7 mouse cellular contexts compared by ENCODE assay signal in the genomic region with DNA sequence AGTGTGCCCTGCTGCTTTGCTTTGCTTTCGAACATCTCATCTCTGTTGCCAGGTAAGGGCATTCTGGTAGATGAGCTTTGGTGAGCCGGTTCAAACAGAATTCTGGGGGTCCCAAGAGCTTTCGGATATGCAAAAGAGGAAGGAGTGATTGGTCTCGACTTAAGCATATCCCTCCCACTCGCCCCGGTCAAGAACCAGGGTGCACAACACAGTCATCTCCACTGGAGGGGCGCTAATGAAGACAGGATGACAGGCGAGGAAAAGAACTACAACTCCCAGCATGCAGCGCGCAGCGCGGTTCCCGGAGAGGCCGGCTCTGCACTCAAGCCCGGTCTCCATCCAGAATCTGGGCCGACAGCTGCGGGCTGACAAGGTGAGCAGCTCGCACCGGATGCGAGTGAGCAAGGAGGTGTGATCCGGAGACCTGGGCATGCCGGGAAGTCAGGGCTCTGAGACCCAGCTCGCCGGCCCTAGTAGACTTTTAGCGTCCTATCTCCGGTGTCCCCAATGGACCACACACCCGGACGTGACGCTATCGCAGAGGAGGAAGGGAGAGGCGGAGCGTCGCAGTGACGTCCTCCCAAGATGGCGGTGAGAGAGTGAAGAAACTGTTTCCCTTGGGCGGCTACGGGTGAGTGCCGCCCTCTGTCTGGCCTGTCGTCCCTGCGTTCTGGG. TPM values are rescaled to one million over a fixed set of nuclear protein-coding genes. Genes with fewer than 3 reads are reported as not detected.
DNase-seq lines count a peak whose midpoint lies in the region; ATAC-seq and TF ChIP-seq lines count a peak whose summit lies in the region.

A gene (plus strand): TSS at position 1 of the 675 bp plus-strand sequence.

- DNase-seq in adrenal gland, postnatal 10 days = peak; percentile 95
- peak; percentile 97 for DNase-seq in embryonic facial prominence, embryonic 10.5 days (ENCODE audit: low spot score)
- peak; percentile 83 for DNase-seq in gonadal fat pad, adult 2 months (ENCODE audit: low read depth)
- DNase-seq in left cerebral cortex, postnatal 4 days = peak; percentile 96

- H3K27me3 ChIP-seq in embryonic facial prominence, embryonic 10.5 days (replicated peaks; ENCODE audit: low read depth, poor library complexity, severe bottlenecking) = peaks cover 25% of the 10 kb centered on the region
- H3K27me3 ChIP-seq in intestine, postnatal 0 days (replicated peaks; ENCODE audit: control insufficient read depth, insufficient read depth, low read length) = no peaks in the 10 kb centered on the region
- H3K27me3 ChIP-seq in midbrain, embryonic 12.5 days = peaks cover 13% of the 10 kb centered on the region
- no peaks in the 10 kb centered on the region for H3K27me3 ChIP-seq in small intestine, adult 2 months (ENCODE audit: control insufficient read depth, insufficient read depth, low read length)

- ATAC-seq in intestine, postnatal 0 days = peak; percentile 94
- ATAC-seq in midbrain, embryonic 12.5 days (ENCODE audit: low FRiP score, low read depth) = peak; percentile 95

- no peaks in the 10 kb centered on the region for H3K9me3 ChIP-seq in embryonic facial prominence, embryonic 10.5 days
- no peaks in the 10 kb centered on the region for H3K9me3 ChIP-seq in intestine, postnatal 0 days (ENCODE audit: control insufficient read depth)
- H3K9me3 ChIP-seq in midbrain, embryonic 12.5 days = no peaks in the 10 kb centered on the region

- H3K4me1 ChIP-seq in embryonic facial prominence, embryonic 10.5 days = peaks cover 18% of the 10 kb centered on the region
- H3K4me1 ChIP-seq in intestine, postnatal 0 days (replicated peaks; ENCODE audit: control insufficient read depth, insufficient read depth, low read length) = no peaks in the 10 kb centered on the region
- H3K4me1 ChIP-seq in midbrain, embryonic 12.5 days = peaks cover 19% of the 10 kb centered on the region
- H3K4me1 ChIP-seq in small intestine, adult 2 months (ENCODE audit: control insufficient read depth, insufficient read depth, insufficient read length, low read length) = no peaks in the 10 kb centered on the region

- intact Hi-C loops in left cerebral cortex, postnatal 4 days (cut with DNase I) = loop anchor here (10.0 kb wide), 1 partner anchor 343 kb away; no protein-coding TSS in a partner anchor

- WGBS in embryonic facial prominence, embryonic 10.5 days = under 1% methylated on average over 40 of the region's 40 CpGs
- under 1% methylated on average over 40 of the region's 40 CpGs for WGBS in intestine, postnatal 0 days
- WGBS in midbrain, embryonic 12.5 days = under 1% methylated on average over 40 of the region's 40 CpGs
- under 1% methylated on average over 40 of the region's 40 CpGs for WGBS in small intestine, adult 2 months

- H3K27ac ChIP-seq in embryonic facial prominence, embryonic 10.5 days (replicated peaks) = peak within 1 kb of the TSS; percentile 95
- H3K27ac ChIP-seq in intestine, postnatal 0 days (ENCODE audit: low read depth, low read length) = peak within 1 kb of the TSS; percentile 98
- peak within 1 kb of the TSS; percentile 93 for H3K27ac ChIP-seq in midbrain, embryonic 12.5 days (replicated peaks)
- peak within 1 kb of the TSS; percentile 100 for H3K27ac ChIP-seq in small intestine, adult 2 months (ENCODE audit: insufficient read depth, low read depth, low read length)

- peaks cover 29% of the 10 kb centered on the region for H3K36me3 ChIP-seq in embryonic facial prominence, embryonic 10.5 days (replicated peaks)
- H3K36me3 ChIP-seq in intestine, postnatal 0 days (ENCODE audit: control insufficient read depth, insufficient read depth) = peaks cover 11% of the 10 kb centered on the region
- peaks cover 20% of the 10 kb centered on the region for H3K36me3 ChIP-seq in midbrain, embryonic 12.5 days
- H3K36me3 ChIP-seq in small intestine, adult 2 months (ENCODE audit: control insufficient read depth, insufficient read depth, low read length) = peaks cover 11% of the 10 kb centered on the region

- TF ChIP-seq CTCF in intestine, postnatal 0 days (IDR thresholded peaks at IDR 0.05; ENCODE audit: low read depth) = peak; percentile 74
- peak; percentile 51; the same call in 1 of the 2 replicates for TF ChIP-seq CTCF in small intestine, adult 2 months (IDR thresholded peaks at IDR 0.05; ENCODE audit: extremely low read depth, insufficient read length, insufficient replicate concordance, low read depth, low read length)

- H3K4me3 ChIP-seq in embryonic facial prominence, embryonic 10.5 days = peak within 1 kb of the TSS; percentile 89
- peak within 1 kb of the TSS; percentile 83 for H3K4me3 ChIP-seq in intestine, postnatal 0 days (ENCODE audit: low read depth, low read length)
- H3K4me3 ChIP-seq in midbrain, embryonic 12.5 days = peak within 1 kb of the TSS; percentile 88
- peak within 1 kb of the TSS; percentile 86 for H3K4me3 ChIP-seq in small intestine, adult 2 months (ENCODE audit: low read depth, low read length)

- H3K4me2 ChIP-seq in intestine, postnatal 0 days (replicated peaks; ENCODE audit: low read depth) = peak within 1 kb of the TSS; percentile 82
- peak within 1 kb of the TSS; percentile 75 for H3K4me2 ChIP-seq in midbrain, embryonic 12.5 days (replicated peaks)

- peak within 1 kb of the TSS; percentile 87 for H3K9ac ChIP-seq in intestine, postnatal 0 days (ENCODE audit: low read depth, low read length)
- peak within 1 kb of the TSS; percentile 77 for H3K9ac ChIP-seq in midbrain, embryonic 12.5 days (replicated peaks)

- TF ChIP-seq POLR2A in small intestine, adult 2 months (IDR thresholded peaks at IDR 0.05; ENCODE audit: low read depth, low read length) = no peak; the same call in 1 of the 2 replicates

RNA-seq across cellular contexts. Expression of the gene that starts here (rescaled TPM):
- total RNA-seq in adrenal gland, postnatal 10 days (2021) = 10 to 100 TPM; 17.4 to 23.7 TPM
- 30.0 and 32.1 TPM in 2 replicates for polyA plus RNA-seq in embryonic facial prominence, embryonic 10.5 days (2016; fragmentation: Nextera tagmentation; extraction: Ambion mirVana)
- 11.1 and 14.6 TPM in 2 replicates for polyA plus RNA-seq in gonadal fat pad, adult 2 months (2012; rRNA removed)
- 10.3 and 11.4 TPM in 2 replicates for polyA plus RNA-seq in intestine, postnatal 0 days (2015; fragmentation: Nextera tagmentation; extraction: Ambion mirVana)
- total RNA-seq in left cerebral cortex, postnatal 4 days (2021) = 10 to 100 TPM; 23.3 to 24.4 TPM
- polyA plus RNA-seq in midbrain, embryonic 12.5 days (2016; fragmentation: Nextera tagmentation; extraction: Ambion mirVana) = 34.7 and 39.6 TPM in 2 replicates
- polyA plus RNA-seq in small intestine, adult 2 months (2012; rRNA removed) = 2.1 and 4.3 TPM in 2 replicates

Comparison
In these comparisons a context has a peak if more than half of its experiments do, and no peak if none do; other contexts are left out.
1. Peak in every context shown above with its lines: DNase-seq, ATAC-seq, H3K4me3 ChIP-seq and H3K27ac ChIP-seq.